Mouse (Mus musculus) gastrocnemius, adult 8-10 months (tissue): ENCODE data around the gene Adamts16. TPM values are rescaled to one million over a fixed set of nuclear protein-coding genes. Genes with fewer than 3 reads are reported as not detected.
"Not testable (repeated sequence)": the region's sequence is repeated elsewhere in the genome, so short reads cannot be mapped to it uniquely, and the experiment has no call there.

Source experiments
- DNase-seq, 2 experiments: peaks; one replicate each; pipeline ENCODE4 v3.0.0; 2022; ENCODE audit warnings: low spot score in 2 of 2
- total RNA-seq, 4 experiments: library from RNA; stranded (reverse); gene quantifications; 2 replicates each; pipeline ENCODE4 v1.2.4; 2022

Gene Adamts16
- under 1 TPM in 3 of 4 experiments, not detected in 1; 0.17 to 0.20 (median 0.19) TPM for total RNA-seq

GRCm38 (mm10) chr13:70841421-70841904 lies at the start of gene Adamts16:
TSS of gene Adamts16 (minus strand) at chr13:70841811.
- no peak for DNase-seq

GRCm38 (mm10) chr13:70887136-70887535 lies 45.5 kb upstream of the Adamts16 start:
- DNase-seq, result no peak

GRCm38 (mm10) chr13:70885006-70885405 lies 43.4 kb upstream of the Adamts16 start:
- DNase-seq, result no peak

GRCm38 (mm10) chr13:70883891-70884890 lies 42.6 kb upstream of the Adamts16 start:
- peak in 1 of 2 experiments; percentile 21 for DNase-seq

GRCm38 (mm10) chr13:70879971-70880370 lies 38.4 kb upstream of the Adamts16 start:
- DNase-seq, result not testable (repeated sequence)

- DNase-seq, result no peak
These were observed 35.9 kb upstream of the Adamts16 start for GRCm38 (mm10) chr13:70877550-70877913.

- DNase-seq, result no peak
These were observed 35.3 kb upstream of the Adamts16 start for GRCm38 (mm10) chr13:70876648-70877549.

- no peak for DNase-seq
These were observed 33.9 kb upstream of the Adamts16 start for GRCm38 (mm10) chr13:70875411-70875949.

- no peak for DNase-seq
These were observed 33.1 kb upstream of the Adamts16 start for GRCm38 (mm10) chr13:70874741-70875140.

- not testable (repeated sequence) for DNase-seq
These were observed 32.2 kb upstream of the Adamts16 start for GRCm38 (mm10) chr13:70873851-70874250.

- no peak for DNase-seq
These were observed 29.4 kb upstream of the Adamts16 start for GRCm38 (mm10) chr13:70871049-70871448.

GRCm38 (mm10) chr13:70866971-70867625 lies 25.5 kb upstream of the Adamts16 start:
- DNase-seq, result no peak

GRCm38 (mm10) chr13:70865867-70866266 lies 24.3 kb upstream of the Adamts16 start:
- DNase-seq, result no peak

GRCm38 (mm10) chr13:70862162-70862908 lies 20.7 kb upstream of the Adamts16 start:
- DNase-seq, result no peak

- DNase-seq, result no peak
These were observed 12.0 kb upstream of the Adamts16 start for GRCm38 (mm10) chr13:70853601-70854000.

- no peak for DNase-seq
These were observed 5.3 kb upstream of the Adamts16 start for GRCm38 (mm10) chr13:70846933-70847332.

GRCm38 (mm10) chr13:70845526-70845925 lies 3.9 kb upstream of the Adamts16 start:
- no peak for DNase-seq

GRCm38 (mm10) chr13:70842126-70842525 lies 515 bp upstream of the Adamts16 start:
- DNase-seq, result no peak

- DNase-seq, result peak; percentile 12 to 24
These were observed 1.4 kb downstream of the Adamts16 start for GRCm38 (mm10) chr13:70840161-70840560.

GRCm38 (mm10) chr13:70837571-70837970 lies 4.0 kb downstream of the Adamts16 start:
- no peak for DNase-seq
